Mouse (Mus musculus) adrenal gland, postnatal 0 days (tissue): Measurements from ENCODE around the gene Lpar1. TPM values are rescaled to one million over a fixed set of nuclear protein-coding genes. Genes with fewer than 3 reads are reported as not detected.

Source experiments
- microRNA-seq: library from miRNA; unstranded; fragments of <30 nt; microRNA quantifications from one replicate; pipeline ENCODE4, GENCODE M21; 2016; ENCODE audit warnings: borderline replicate concordance; ENCODE audit not compliant: insufficient number of aligned reads
- polyA plus RNA-seq: library from polyadenylated mRNA; unstranded; fragments of >200 nt; fragmentation: Nextera tagmentation; extraction: Ambion mirVana; gene quantifications from 2 replicates; pipeline ENCODE4 v1.2.1, GENCODE M21; 2015

Gene Lpar1
- 47.4 and 58.8 TPM in 2 replicates for polyA plus RNA-seq

GRCm38 (mm10) chr4:58553631-58554358 lies at the start of gene Lpar1:
Gene Lpar1, minus strand, starts transcription at chr4:58553898.

Small RNAs within 50 kb of the gene (microRNA-seq; reads per million reads assigned to microRNA genes)
- 2.5 reads per million for gene Mir3095

Other genes with a start within 250 kb of the Lpar1 start
- gene Olfr267, start 233.8 kb upstream of the Lpar1 start, polyA plus RNA-seq: 0.08 TPM in 1 of 2 replicates, not detected in the other